Mouse (Mus musculus) kidney, embryonic 15.5 days (tissue): ENCODE results near the gene Btg3. TPM values are rescaled to one million over a fixed set of nuclear protein-coding genes. Genes with fewer than 3 reads are reported as not detected.

Experiments used
- ATAC-seq: fragments of 200-750 bp; cut with Nextera tagmentation; replicated peaks from 2 replicates; pipeline ENCODE4 v1.8.0; 2017; ENCODE audit warnings: moderate TSS enrichment; ENCODE audit not compliant: low FRiP score
- H3K27ac ChIP-seq: fragments of 300-500 bp; sonication (generic); 2 replicates; pipeline ENCODE4 v1.5.1; 2015; ENCODE audit warnings: mild to moderate bottlenecking, inconsistent platforms
- H3K27me3 ChIP-seq: fragments of 300-500 bp; sonication (generic); 2 replicates; pipeline ENCODE4 v1.6.1; 2015; ENCODE audit warnings: inconsistent platforms
- H3K36me3 ChIP-seq: fragments of 300-500 bp; sonication (generic); 2 replicates; pipeline ENCODE4 v1.6.1; 2015; ENCODE audit warnings: inconsistent platforms
- H3K4me1 ChIP-seq: fragments of 300-500 bp; sonication (generic); 2 replicates; pipeline ENCODE4 v1.6.1; 2015; ENCODE audit warnings: inconsistent platforms
- H3K4me2 ChIP-seq: fragments of 300-500 bp; sonication (generic); 2 replicates; pipeline ENCODE4 v1.6.1; 2015; ENCODE audit warnings: moderate library complexity, mild to moderate bottlenecking, inconsistent platforms
- H3K4me3 ChIP-seq: fragments of 300-500 bp; sonication (generic); replicated peaks from 2 replicates; pipeline ENCODE4 v1.5.1; 2015; ENCODE audit warnings: mild to moderate bottlenecking, inconsistent platforms
- H3K9ac ChIP-seq: fragments of 300-500 bp; sonication (generic); 2 replicates; pipeline ENCODE4 v1.6.1; 2015; ENCODE audit warnings: mild to moderate bottlenecking, inconsistent platforms
- H3K9me3 ChIP-seq: fragments of 300-500 bp; sonication (generic); replicated peaks from 2 replicates; pipeline ENCODE4 v1.6.1; 2016; ENCODE audit warnings: inconsistent platforms
- WGBS: fragments of 180-500 bp; shearing (Covaris S2); methylation state at CpG from one replicate; pipeline ENCODE4 v1.1.7; 2015; ENCODE audit warnings: mixed read lengths; 5-methylcytosine and 5-hydroxymethylcytosine counted together
- polyA plus RNA-seq: library from polyadenylated mRNA; unstranded; fragments of >200 nt; fragmentation: Nextera tagmentation; extraction: Ambion mirVana; gene quantifications from 2 replicates; pipeline ENCODE4 v1.2.1, GENCODE M21; 2015

Btg3 gene
- polyA plus RNA-seq, 1 experiment from 2014 or later: 52.0 TPM

DNA sequence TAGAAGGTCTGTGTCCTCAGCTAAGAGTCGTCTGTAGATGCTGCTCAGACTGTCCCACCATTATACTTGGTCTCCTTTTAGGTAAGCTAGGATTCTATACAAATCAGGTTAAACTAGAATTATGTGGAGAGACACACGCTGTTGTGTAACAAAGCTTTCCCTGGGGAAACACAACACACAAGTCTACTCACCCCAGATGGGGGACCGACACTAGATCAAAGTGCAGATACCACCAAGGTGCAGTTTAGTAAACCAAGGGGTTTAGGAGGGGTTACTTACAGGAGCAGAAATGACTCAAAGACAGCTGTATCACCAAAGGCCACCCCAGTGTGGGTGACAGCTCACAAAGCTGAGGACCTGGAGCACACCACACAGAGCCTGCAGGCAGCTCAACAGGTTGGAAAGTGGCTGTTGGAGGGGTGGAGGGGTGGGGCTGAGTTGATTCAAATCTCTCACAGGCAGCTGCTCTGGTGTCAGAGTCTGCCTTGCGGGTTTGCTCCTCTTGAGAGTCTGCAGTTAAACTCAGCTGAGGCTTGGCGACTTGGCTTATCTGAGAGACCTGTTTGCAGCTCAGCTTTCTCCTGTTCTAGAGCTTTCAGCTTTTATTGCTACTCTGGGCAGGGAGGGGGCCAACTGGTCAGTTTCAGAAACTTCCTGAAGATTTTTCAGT lies 82.3 kb downstream of the Btg3 start:
- 45% methylated on average over 5 of the region's 5 CpGs for WGBS
- H3K27me3 ChIP-seq: 0 out of 2 replicates have a peak, but pooled peaks cover 3% of the 10 kb centered on the region
- H3K4me1 ChIP-seq: no peaks in the 10 kb centered on the region
- H3K9ac ChIP-seq: no peak overlapping the region
- H3K36me3 ChIP-seq: no peaks in the 10 kb centered on the region
- H3K9me3 ChIP-seq: no peaks in the 10 kb centered on the region
- H3K4me2 ChIP-seq: no peak overlapping the region
- no peak overlapping the region for H3K4me3 ChIP-seq
- ATAC-seq: no peak
- no peak overlapping the region for H3K27ac ChIP-seq

DNA sequence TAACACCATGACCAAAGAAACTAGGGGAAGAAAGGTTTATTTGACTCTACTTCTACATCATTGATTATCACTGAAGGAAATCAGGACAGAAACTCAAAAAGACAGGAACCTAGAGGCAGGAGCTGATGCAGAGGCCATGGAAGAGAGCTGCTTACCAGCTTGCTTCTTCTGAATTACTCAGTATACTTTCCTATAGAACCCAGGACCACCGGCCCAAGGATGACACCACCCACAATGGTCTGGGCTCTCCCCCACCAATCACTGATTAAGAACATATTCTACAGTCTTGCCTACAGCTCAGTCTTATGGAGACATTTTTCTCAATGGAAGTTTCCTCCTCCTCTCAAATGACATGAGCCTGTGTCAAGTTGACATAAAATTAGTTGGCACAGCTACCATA lies 82.9 kb downstream of the Btg3 start:
- Histone ChIP-seq H3K36me3 (no peaks in the 10 kb centered on the region), H3K4me1 (no peaks in the 10 kb centered on the region), H3K4me3 (no peak overlapping the region), H3K27me3 (0 out of 2 replicates have a peak, but pooled peaks cover 3% of the 10 kb centered on the region), H3K27ac (no peak overlapping the region), H3K9me3 (no peaks in the 10 kb centered on the region), H3K4me2 (no peak overlapping the region), H3K9ac (no peak overlapping the region)
- ATAC-seq: no peak
- 92% methylated on average over 1 of the region's 1 CpGs for WGBS

DNA sequence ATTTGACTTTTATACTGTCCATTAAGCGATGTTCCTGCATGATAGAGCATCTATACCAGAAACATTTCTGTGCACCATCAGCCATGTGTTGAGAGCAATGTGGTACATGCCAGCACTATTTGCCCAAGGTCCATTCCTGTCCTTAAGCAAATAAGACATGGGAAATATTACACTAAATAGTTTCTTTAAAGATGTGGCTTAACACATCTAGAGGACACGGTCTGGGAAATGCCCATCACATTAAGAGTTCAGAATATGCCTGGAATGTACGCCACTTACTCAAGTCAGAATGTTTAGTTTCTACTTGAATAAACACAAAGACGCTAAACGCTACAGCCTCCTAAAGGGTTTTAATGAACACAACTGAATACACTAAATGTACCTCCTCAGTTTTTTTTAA lies 93.8 kb downstream of the Btg3 start:
- Histone ChIP-seq H3K27ac (no peak overlapping the region), H3K36me3 (no peaks in the 10 kb centered on the region), H3K4me1 (no peaks in the 10 kb centered on the region), H3K9ac (no peak overlapping the region), H3K9me3 (no peaks in the 10 kb centered on the region), H3K4me2 (no peak overlapping the region), H3K4me3 (no peak overlapping the region), H3K27me3 (no peaks in the 10 kb centered on the region)
- ATAC-seq: no peak
- WGBS: 58% methylated on average over 5 of the region's 5 CpGs

Other genes with a start within 250 kb of the Btg3 start
- gene Cxadr, start 75.7 kb downstream of the Btg3 start, polyA plus RNA-seq: 32.0 and 37.6 TPM in 2 replicates
- 14.0 and 14.5 TPM in 2 replicates for gene D16Ertd472e, start 199.5 kb upstream of the Btg3 start, polyA plus RNA-seq